Mouse (Mus musculus) hindbrain, embryonic 11.5 days (tissue): ENCODE results near the gene Cfap61. TPM values are rescaled to one million over a fixed set of nuclear protein-coding genes. Genes with fewer than 3 reads are reported as not detected.

Experiments
- ATAC-seq: fragments of 200-750 bp; cut with Nextera tagmentation; 2 replicates; pipeline ENCODE4 v1.8.0; 2017; ENCODE audit warnings: mild to moderate bottlenecking, moderate TSS enrichment, moderate library complexity; ENCODE audit not compliant: low FRiP score
- DNase-seq: peaks from one replicate; pipeline ENCODE4 v3.0.0-alpha.2; 2015; ENCODE audit warnings: low spot score
- H3K27ac ChIP-seq: fragments of 300-500 bp; sonication (generic); 2 replicates; pipeline ENCODE4 v1.5.1; 2014; ENCODE audit warnings: mild to moderate bottlenecking, low read depth, low read length
- H3K27me3 ChIP-seq: fragments of 300-500 bp; sonication (generic); 2 replicates; pipeline ENCODE4 v1.6.1; 2014; ENCODE audit warnings: mild to moderate bottlenecking, low read length, moderate library complexity, mixed read lengths; ENCODE audit not compliant: control insufficient read depth, insufficient read depth
- H3K36me3 ChIP-seq: fragments of 300-500 bp; sonication (generic); 2 replicates; pipeline ENCODE4 v1.6.1; 2014; ENCODE audit warnings: mild to moderate bottlenecking, low read length, moderate library complexity, mixed read lengths; ENCODE audit not compliant: control insufficient read depth, insufficient read depth
- H3K4me1 ChIP-seq: fragments of 300-500 bp; sonication (generic); replicated peaks from 2 replicates; pipeline ENCODE4 v1.6.1; 2014; ENCODE audit warnings: low read length, mixed read lengths; ENCODE audit not compliant: control insufficient read depth, insufficient read depth
- H3K4me2 ChIP-seq: fragments of 300-500 bp; sonication (generic); replicated peaks from 2 replicates; pipeline ENCODE4 v1.6.1; 2014; ENCODE audit warnings: mild to moderate bottlenecking, low read depth, low read length
- H3K4me3 ChIP-seq: fragments of 300-500 bp; sonication (generic); 2 replicates; pipeline ENCODE4 v1.5.1; 2014; ENCODE audit warnings: low read depth, low read length
- H3K9ac ChIP-seq: fragments of 300-500 bp; sonication (generic); 2 replicates; pipeline ENCODE4 v1.6.1; 2014; ENCODE audit warnings: low read depth, low read length
- H3K9me3 ChIP-seq: fragments of 300-500 bp; sonication (generic); 2 replicates; pipeline ENCODE4 v1.6.1; 2016; ENCODE audit warnings: low read length; ENCODE audit not compliant: control insufficient read depth
- WGBS: fragments of 180-500 bp; shearing (Covaris S2); extraction: QIAGEN DNeasy Blood & Tissue Kit; methylation state at CpG from one replicate; pipeline ENCODE4 v1.1.7; 2014; 5-methylcytosine and 5-hydroxymethylcytosine counted together
- polyA plus RNA-seq: library from polyadenylated mRNA; unstranded; fragments of >200 nt; fragmentation: Nextera tagmentation; extraction: Ambion mirVana; gene quantifications from 2 replicates; pipeline ENCODE4 v1.2.1, GENCODE M21; 2014

The Cfap61 gene
- polyA plus RNA-seq, 1 experiment from 2014 or later, result 2.4 TPM

DNA sequence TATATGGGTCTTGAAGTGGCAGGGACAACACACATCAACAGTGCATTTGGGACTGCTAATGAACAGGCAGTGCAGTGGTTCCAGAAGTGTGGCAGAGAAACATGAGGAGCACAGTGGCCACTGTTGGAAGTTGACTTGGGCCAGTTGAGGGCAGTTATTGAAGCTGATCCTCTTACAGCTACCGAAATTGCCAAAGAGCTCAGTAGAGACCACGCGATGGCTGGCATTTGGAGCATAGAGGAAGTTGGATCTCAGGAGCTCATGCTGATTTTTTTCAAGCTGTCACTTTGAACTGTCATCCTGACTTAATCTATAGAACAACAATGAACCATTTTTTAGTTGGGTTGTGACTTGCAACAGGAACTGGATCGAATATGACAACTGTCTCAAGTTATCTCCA is 145.7 kb downstream of the Cfap61 start:
- Histone ChIP-seq H3K9me3 (no peaks in the 10 kb centered on the region), H3K4me2 (no peak overlapping the region), H3K36me3 (no peaks in the 10 kb centered on the region), H3K4me3 (no peak overlapping the region), H3K9ac (no peak overlapping the region), H3K4me1 (no peaks in the 10 kb centered on the region), H3K27me3 (no peaks in the 10 kb centered on the region), H3K27ac (no peak overlapping the region)
- WGBS, result 93% methylated on average over 4 of the region's 4 CpGs
- DNase-seq (no peak), ATAC-seq (no peak)

DNA sequence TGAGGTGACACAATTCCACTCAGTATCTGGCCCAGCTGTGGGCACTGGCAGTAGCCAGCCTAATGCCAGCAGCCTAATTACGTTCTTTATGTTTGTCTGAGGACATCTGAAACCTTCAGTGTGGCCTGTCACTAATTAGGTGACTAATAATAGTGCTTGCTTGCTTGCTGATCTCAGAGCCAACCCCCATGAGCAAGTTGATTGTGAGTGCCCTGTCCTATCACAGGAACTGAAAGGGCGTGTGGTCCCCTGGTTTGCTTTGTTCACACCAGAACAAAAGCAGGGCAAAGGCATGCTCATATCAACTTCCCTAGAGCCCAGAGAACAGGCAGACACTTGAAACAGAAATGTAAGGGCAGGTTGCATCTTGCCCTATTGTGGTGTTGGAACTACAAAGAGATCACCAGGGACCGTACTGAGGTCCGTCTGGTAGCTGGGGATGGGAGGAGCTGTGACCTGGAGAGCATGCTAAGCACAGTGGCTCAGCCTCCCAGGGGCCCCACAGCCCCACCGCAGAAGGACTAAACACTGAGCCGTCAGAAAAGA is 148.8 kb downstream of the Cfap61 start:
- H3K4me3 ChIP-seq, result no peak overlapping the region
- H3K27ac ChIP-seq, result no peak overlapping the region
- WGBS, result 36% methylated on average over 6 of the region's 6 CpGs
- no peak overlapping the region for H3K9ac ChIP-seq
- no peaks in the 10 kb centered on the region for H3K36me3 ChIP-seq
- H3K9me3 ChIP-seq, result no peaks in the 10 kb centered on the region
- no peaks in the 10 kb centered on the region for H3K27me3 ChIP-seq
- no peaks in the 10 kb centered on the region for H3K4me1 ChIP-seq
- no peak overlapping the region for H3K4me2 ChIP-seq
- ATAC-seq, result no peak
- DNase-seq, result no peak

DNA sequence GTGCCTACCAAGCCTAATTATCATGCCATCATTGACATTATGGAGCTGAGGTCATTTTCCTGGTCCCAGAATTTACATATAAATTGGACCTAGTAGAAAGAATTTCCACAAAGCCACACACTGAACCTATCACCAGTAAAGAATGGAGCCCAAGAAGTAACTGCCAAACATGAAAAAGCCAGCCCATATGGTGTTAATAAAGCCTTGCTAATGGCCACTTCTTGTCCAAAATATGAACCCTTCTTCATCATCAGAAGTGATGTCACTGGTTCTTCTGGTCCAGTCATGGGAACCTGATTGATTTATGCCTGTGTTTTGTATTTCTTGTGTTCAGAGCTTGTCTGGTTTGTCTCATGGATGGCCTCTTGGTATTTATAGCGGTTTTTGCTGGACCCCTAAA is 152.8 kb downstream of the Cfap61 start:
- DNase-seq (no peak), ATAC-seq (no peak)
- WGBS, result 95% methylated on average over 1 of the region's 1 CpGs
- Histone ChIP-seq H3K27me3 (no peaks in the 10 kb centered on the region), H3K4me3 (no peak overlapping the region), H3K4me2 (no peak overlapping the region), H3K27ac (no peak overlapping the region), H3K9me3 (no peaks in the 10 kb centered on the region), H3K36me3 (no peaks in the 10 kb centered on the region), H3K9ac (no peak overlapping the region), H3K4me1 (no peaks in the 10 kb centered on the region)

DNA sequence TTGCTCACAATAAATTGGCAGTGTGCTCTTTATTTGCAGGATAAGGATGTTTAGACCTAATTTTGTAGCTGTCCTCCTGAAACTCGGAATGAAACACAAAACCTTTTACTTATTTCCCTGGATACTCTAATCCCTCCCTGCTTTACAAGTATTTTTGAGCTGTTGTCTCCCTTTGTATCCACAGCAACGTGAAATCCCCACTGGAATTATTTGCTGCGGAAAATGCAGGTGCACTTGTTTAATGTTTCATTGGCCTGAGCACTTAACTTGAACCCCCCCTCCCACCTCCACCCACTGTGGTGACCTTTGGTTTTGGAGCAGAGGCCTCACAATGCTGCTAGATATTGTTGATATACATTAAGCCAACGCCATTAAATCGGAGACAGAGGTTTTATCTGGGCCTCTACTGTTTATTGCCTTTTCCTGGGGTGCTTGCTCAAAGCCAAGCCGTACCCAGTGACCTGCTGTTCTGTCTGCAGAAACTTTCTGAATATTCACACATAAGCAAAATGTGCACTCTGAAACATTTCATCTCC is 154.6 kb downstream of the Cfap61 start:
- Histone ChIP-seq H3K9ac (no peak overlapping the region), H3K36me3 (no peaks in the 10 kb centered on the region), H3K4me1 (no peaks in the 10 kb centered on the region), H3K4me3 (no peak overlapping the region), H3K9me3 (no peaks in the 10 kb centered on the region), H3K4me2 (no peak overlapping the region), H3K27me3 (no peaks in the 10 kb centered on the region), H3K27ac (no peak overlapping the region)
- DNase-seq, result no peak
- WGBS, result 62% methylated on average over 6 of the region's 6 CpGs
- no peak for ATAC-seq

DNA sequence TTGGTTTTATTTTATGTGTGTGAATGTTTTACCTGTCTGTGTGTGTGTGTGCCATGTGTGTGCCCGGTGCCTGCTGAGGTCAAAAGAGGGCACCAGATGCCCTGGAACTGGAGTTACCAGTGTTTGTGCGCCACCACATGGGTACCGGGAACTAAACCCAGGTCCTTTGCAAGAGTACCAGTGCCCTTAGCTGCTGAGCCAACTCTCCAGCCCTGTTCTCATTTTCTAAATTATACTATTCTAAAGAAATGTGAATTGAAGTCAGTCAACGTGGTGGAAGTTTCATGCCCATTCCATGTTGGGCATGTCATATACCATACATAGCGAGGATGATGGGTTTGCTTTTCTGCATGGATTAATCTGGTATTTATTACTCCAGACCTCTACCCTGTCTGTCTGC is 162.9 kb downstream of the Cfap61 start:
- WGBS, result 96% methylated on average over 5 of the region's 5 CpGs
- Histone ChIP-seq H3K4me2 (no peak overlapping the region), H3K27ac (no peak overlapping the region), H3K36me3 (no peaks in the 10 kb centered on the region), H3K4me1 (no peaks in the 10 kb centered on the region), H3K9ac (no peak overlapping the region), H3K9me3 (no peaks in the 10 kb centered on the region), H3K4me3 (no peak overlapping the region), H3K27me3 (no peaks in the 10 kb centered on the region)
- DNase-seq (no peak), ATAC-seq (no peak)

DNA sequence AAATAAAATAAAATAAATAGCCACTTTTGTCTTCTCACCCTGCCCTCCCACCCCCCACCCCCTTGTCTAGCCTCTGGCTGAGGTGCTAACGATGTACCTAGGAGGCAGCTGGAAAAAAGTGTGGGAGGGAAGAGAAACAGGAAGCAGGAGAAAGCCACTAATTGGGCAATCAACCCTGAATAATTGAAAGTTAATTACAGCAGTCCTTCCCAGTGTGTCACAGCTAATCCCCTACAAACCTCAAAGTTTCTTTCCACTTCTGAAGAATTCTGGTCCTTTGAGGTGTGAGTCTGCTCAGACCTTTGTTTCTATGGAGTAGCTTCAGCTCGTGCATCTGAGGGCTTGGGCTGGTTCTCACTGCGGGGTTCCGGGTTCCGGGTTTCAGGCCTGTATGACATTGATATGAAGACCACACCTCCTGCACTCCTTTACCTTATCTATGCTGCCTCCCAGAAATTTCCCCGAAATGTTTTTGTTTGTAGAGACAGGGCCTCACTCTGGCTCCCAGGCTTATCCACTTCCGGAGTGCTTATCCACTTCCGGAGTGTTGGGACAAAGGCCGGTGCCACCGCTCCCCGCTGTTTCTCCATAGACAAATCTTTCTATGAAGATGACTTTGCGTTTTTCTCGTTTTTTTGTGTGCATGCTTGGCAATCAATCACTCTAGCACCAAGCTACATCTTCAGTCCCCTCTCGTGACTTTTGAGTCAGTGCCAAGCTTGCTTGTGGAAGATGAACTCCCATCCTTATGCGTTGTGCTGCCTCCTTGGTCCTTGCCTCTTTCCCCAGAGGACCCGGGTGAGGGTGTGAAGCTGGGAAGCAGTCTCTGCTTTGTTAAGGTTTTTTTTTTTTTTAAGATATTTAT is 164.5 kb downstream of the Cfap61 start:
- no peak overlapping the region for H3K4me3 ChIP-seq
- 70% methylated on average over 16 of the region's 16 CpGs for WGBS
- DNase-seq (no peak), ATAC-seq (no peak)
- no peaks in the 10 kb centered on the region for H3K36me3 ChIP-seq
- H3K9me3 ChIP-seq, result no peaks in the 10 kb centered on the region
- no peaks in the 10 kb centered on the region for H3K27me3 ChIP-seq
- H3K4me2 ChIP-seq, result no peak overlapping the region
- no peak overlapping the region for H3K9ac ChIP-seq
- H3K27ac ChIP-seq, result no peak overlapping the region
- no peaks in the 10 kb centered on the region for H3K4me1 ChIP-seq

DNA sequence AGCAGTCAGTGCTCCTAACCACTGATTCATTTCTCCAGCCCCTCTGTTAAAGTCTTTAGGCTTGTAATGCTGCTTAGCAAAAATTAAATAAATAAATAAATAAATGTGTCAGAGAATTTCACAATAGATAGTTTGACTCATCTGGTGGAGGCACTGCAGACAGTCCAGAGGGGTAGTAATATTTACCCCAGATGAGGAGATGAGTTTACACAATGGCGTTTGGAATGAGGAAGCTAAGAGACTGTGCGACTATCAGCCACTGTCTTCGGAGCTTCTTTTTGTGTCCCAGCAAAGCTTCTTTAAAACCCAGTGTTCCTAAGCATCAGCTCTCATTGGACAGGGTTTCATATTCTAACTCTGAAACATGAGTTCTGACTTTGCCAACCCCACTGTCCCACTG is 165.3 kb downstream of the Cfap61 start:
- ATAC-seq, result no peak
- Histone ChIP-seq H3K27me3 (no peaks in the 10 kb centered on the region), H3K4me2 (no peak overlapping the region), H3K9me3 (no peaks in the 10 kb centered on the region), H3K27ac (no peak overlapping the region), H3K4me1 (no peaks in the 10 kb centered on the region), H3K36me3 (no peaks in the 10 kb centered on the region), H3K9ac (no peak overlapping the region), H3K4me3 (no peak overlapping the region)
- WGBS, result 96% methylated on average over 3 of the region's 3 CpGs
- DNase-seq, result no peak

DNA sequence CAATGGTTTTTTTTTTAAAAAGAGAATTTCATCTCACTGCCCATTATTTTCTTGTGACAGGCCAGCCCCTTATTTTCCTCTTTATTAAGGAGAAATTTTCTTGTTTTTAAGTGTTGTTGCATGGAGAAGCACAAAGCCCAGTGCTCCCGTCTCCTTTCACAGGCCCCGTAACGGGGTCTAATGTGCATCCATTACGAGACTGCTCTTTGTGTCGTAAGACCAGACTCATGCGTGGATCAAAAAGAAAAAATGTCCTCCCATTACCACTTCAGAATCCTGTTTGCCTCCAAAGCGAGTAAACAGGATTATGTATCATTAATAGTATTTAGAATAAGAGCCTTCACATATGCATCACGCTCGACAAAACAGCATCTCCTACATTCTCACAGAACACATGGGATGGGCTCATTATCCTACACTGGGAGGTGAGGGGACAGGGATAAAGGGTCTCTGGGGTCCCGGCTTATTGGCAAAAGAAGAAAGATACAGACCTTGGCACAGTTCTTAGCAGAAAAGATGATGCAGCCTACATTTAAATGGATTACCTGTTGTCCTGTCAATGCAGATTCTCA is 166.0 kb downstream of the Cfap61 start:
- WGBS, result 82% methylated on average over 10 of the region's 10 CpGs
- Histone ChIP-seq H3K27me3 (no peaks in the 10 kb centered on the region), H3K9ac (no peak overlapping the region), H3K36me3 (no peaks in the 10 kb centered on the region), H3K27ac (no peak overlapping the region), H3K9me3 (no peaks in the 10 kb centered on the region), H3K4me3 (no peak overlapping the region), H3K4me1 (no peaks in the 10 kb centered on the region), H3K4me2 (no peak overlapping the region)
- DNase-seq (no peak), ATAC-seq (no peak)
